Mouse (Mus musculus) bone marrow macrophage, adult 2 months (primary cell): Measurements from ENCODE around the gene Cfap54.

Source experiments
- CTCF ChIP-seq: IDR thresholded peaks from 2 replicates; pipeline ENCODE4 v1.5.1; 2012; ENCODE audit warnings: low read depth, mild to moderate bottlenecking, low read length, moderate library complexity
- POLR2A ChIP-seq: IDR thresholded peaks from 2 replicates; pipeline ENCODE4 v1.6.1; 2012; ENCODE audit warnings: mild to moderate bottlenecking, low read depth, low read length, borderline replicate concordance

GRCm38 (mm10) chr10:93083963-93084340, 2.5 kb upstream of the Cfap54 start:
- TF ChIP-seq CTCF = no peak
- no peak for TF ChIP-seq POLR2A
